ENCODE assay signal across 17 mouse cellular contexts in genomic region chr7:89311555-89311954, GRCm38 (mm10).
A peak's percentile ranks its signal among the peaks of the same experiment; 100 is the strongest.
DNase-seq lines count a peak whose midpoint lies in the region; ATAC-seq and TF ChIP-seq lines count a peak whose summit lies in the region.
"Had no signal": no experiment of that assay in that cellular context is flagged by ENCODE, and none has a peak within 500 bp of the region (broad histone marks: within the 10 kb centered on the region; RNA-seq: fewer than 3 reads in every experiment).

No protein-coding gene starts in this region.

- DNase-seq in kidney, adult 2 months: no peak
- no peak for DNase-seq in kidney, adult 18-20 months
- DNase-seq in midbrain, postnatal 0 days (ENCODE audit: low spot score): no peak
- DNase-seq in midbrain, embryonic 10.5 days (ENCODE audit: low spot score): no peak
- DNase-seq in MEL (ENCODE audit: low read depth, low spot score): peak; percentile 18
- DNase-seq in urinary bladder, postnatal 10 days (ENCODE audit: low spot score): no peak
- DNase-seq: cerebellum, postnatal 36 days; kidney, adult 11 months; kidney, postnatal 4 days; right cerebral cortex, postnatal 25 days had no signal

- H3K27ac ChIP-seq in kidney, adult 2 months (ENCODE audit: insufficient read depth, low read depth, low read length): no peak overlapping the region
- no peak overlapping the region for H3K27ac ChIP-seq in midbrain, postnatal 0 days (ENCODE audit: low read depth, low read length)
- H3K27ac ChIP-seq in midbrain, embryonic 10.5 days (replicated peaks): no peak overlapping the region
- no peak overlapping the region for H3K27ac ChIP-seq in MEL (ENCODE audit: control insufficient read depth, low read depth, low read length)
- H3K27ac ChIP-seq: embryonic facial prominence, embryonic 10.5 days; hindbrain, embryonic 12.5 days; limb, embryonic 12.5 days; lung, embryonic 15.5 days; neural tube, embryonic 12.5 days had no signal

- no peak for TF ChIP-seq EP300 in MEL (IDR thresholded peaks at IDR 0.05; ENCODE audit: low read depth in 1 of 2, low read length in 2 of 2)

- no peak overlapping the region for H3K4me3 ChIP-seq in kidney, adult 2 months (ENCODE audit: insufficient read depth, low read depth, low read length)
- no peak overlapping the region for H3K4me3 ChIP-seq in midbrain, postnatal 0 days (ENCODE audit: low read depth, low read length)
- no peak overlapping the region for H3K4me3 ChIP-seq in midbrain, embryonic 10.5 days
- no peak overlapping the region for H3K4me3 ChIP-seq in MEL (ENCODE audit: control insufficient read depth in 1 of 2, insufficient read depth in 1 of 2, low read depth in 2 of 2, low read length in 2 of 2)
- H3K4me3 ChIP-seq: embryonic facial prominence, embryonic 10.5 days; hindbrain, embryonic 12.5 days; limb, embryonic 12.5 days; lung, embryonic 15.5 days; megakaryocyte, embryonic 14.5 days; neural tube, embryonic 12.5 days had no signal

- no peak overlapping the region for H3K9ac ChIP-seq in midbrain, postnatal 0 days (replicated peaks; ENCODE audit: low read length, poor library complexity, severe bottlenecking)
- H3K9ac ChIP-seq in MEL (ENCODE audit: control insufficient read depth, low read depth, low read length, poor library complexity, severe bottlenecking): no peak overlapping the region
- H3K9ac ChIP-seq: hindbrain, embryonic 12.5 days; limb, embryonic 12.5 days; lung, embryonic 15.5 days; neural tube, embryonic 12.5 days had no signal

- peaks cover 7% of the 10 kb centered on the region for H3K4me1 ChIP-seq in kidney, adult 2 months (ENCODE audit: control insufficient read depth, insufficient read depth, low read length)
- H3K4me1 ChIP-seq in midbrain, postnatal 0 days (ENCODE audit: insufficient read depth, low read length): no peaks in the 10 kb centered on the region
- H3K4me1 ChIP-seq in midbrain, embryonic 10.5 days: no peaks in the 10 kb centered on the region
- H3K4me1 ChIP-seq in MEL (ENCODE audit: control insufficient read depth in 1 of 2, insufficient read depth in 2 of 2, low read length in 2 of 2): peaks cover 2 to 4% of the 10 kb centered on the region in 2 experiments; a peak in 2 of 4 replicates
- H3K4me1 ChIP-seq: hindbrain, embryonic 12.5 days; limb, embryonic 12.5 days; neural tube, embryonic 12.5 days had no signal

- ATAC-seq in midbrain, postnatal 0 days (ENCODE audit: low FRiP score): no peak
- no peak for ATAC-seq in erythroblast, adult 5-6 weeks (replicated peaks; ENCODE audit: low FRiP score, poor library complexity, severe bottlenecking)

- no peaks in the 10 kb centered on the region for H3K36me3 ChIP-seq in kidney, adult 2 months (ENCODE audit: control insufficient read depth, insufficient read depth, low read length)
- no peaks in the 10 kb centered on the region for H3K36me3 ChIP-seq in midbrain, postnatal 0 days (ENCODE audit: insufficient read depth, low read length)
- peaks cover 7% of the 10 kb centered on the region; the same call in 1 of the 2 replicates for H3K36me3 ChIP-seq in midbrain, embryonic 10.5 days
- no peaks in the 10 kb centered on the region; a peak in 1 of 4 replicates for H3K36me3 ChIP-seq in MEL (ENCODE audit: control insufficient read depth in 1 of 2, insufficient read depth in 2 of 2, low read length in 2 of 2)
- H3K36me3 ChIP-seq: neural tube, embryonic 12.5 days had no signal

- H3K79me2 ChIP-seq in MEL (ENCODE audit: control insufficient read depth, insufficient read depth, low read length, poor library complexity): no peaks in the 10 kb centered on the region

- WGBS in kidney, adult 2 months: 95% methylated on average over 1 of the region's 1 CpGs
- WGBS in midbrain, postnatal 0 days: 96% methylated on average over 1 of the region's 1 CpGs
- 91% methylated on average over 1 of the region's 1 CpGs for WGBS in midbrain, embryonic 10.5 days

- H3K27me3 ChIP-seq in kidney, adult 2 months (replicated peaks; ENCODE audit: control insufficient read depth, insufficient read depth, low read length): no peaks in the 10 kb centered on the region
- H3K27me3 ChIP-seq in midbrain, postnatal 0 days (ENCODE audit: insufficient read depth, low read length): no peaks in the 10 kb centered on the region
- no peaks in the 10 kb centered on the region for H3K27me3 ChIP-seq in midbrain, embryonic 10.5 days (ENCODE audit: low read depth, poor library complexity, severe bottlenecking)
- H3K27me3 ChIP-seq in MEL (ENCODE audit: control insufficient read depth in 1 of 2, insufficient read depth in 2 of 2, low read length in 2 of 2): no peaks in the 10 kb centered on the region
- H3K27me3 ChIP-seq: hindbrain, embryonic 12.5 days; limb, embryonic 12.5 days; lung, embryonic 15.5 days; megakaryocyte, embryonic 14.5 days; neural tube, embryonic 12.5 days had no signal

- H3K9me3 ChIP-seq in midbrain, postnatal 0 days (ENCODE audit: low read length): no peaks in the 10 kb centered on the region
- no peaks in the 10 kb centered on the region for H3K9me3 ChIP-seq in midbrain, embryonic 10.5 days (replicated peaks)
- no peaks in the 10 kb centered on the region for H3K9me3 ChIP-seq in MEL (replicated peaks; ENCODE audit: insufficient read depth, low read length)
- H3K9me3 ChIP-seq: lung, embryonic 15.5 days; neural tube, embryonic 12.5 days had no signal

- no peak for TF ChIP-seq POLR2A in kidney, adult 2 months (IDR thresholded peaks at IDR 0.05; ENCODE audit: low read depth, low read length)
- TF ChIP-seq POLR2A in MEL (IDR thresholded peaks at IDR 0.05; ENCODE audit: control insufficient read depth in 1 of 2, insufficient read depth in 1 of 2, low read depth in 1 of 2, low read length in 2 of 2, poor library complexity in 1 of 2): no peak

- peak; percentile 40 for TF ChIP-seq CTCF in kidney, adult 2 months (conservative IDR thresholded peaks at IDR 0.05; ENCODE audit: insufficient read depth, insufficient read length, low read depth, low read length)
- 0 out of 2 replicates have a peak, but pooled peaks have one; percentile 14 for TF ChIP-seq CTCF in midbrain, postnatal 0 days (IDR thresholded peaks at IDR 0.05)
- TF ChIP-seq CTCF in MEL (IDR thresholded peaks at IDR 0.05 in 2 of 3, conservative IDR thresholded peaks at IDR 0.05 in 1 of 3; ENCODE audit: control insufficient read depth in 1 of 3, insufficient read depth in 1 of 3, low read depth in 2 of 3, low read length in 3 of 3, poor library complexity in 1 of 3, severe bottlenecking in 1 of 3): peak; percentile 11 to 37 (median 27); a peak in 2 of 6 replicates

- no peak overlapping the region for H3K4me2 ChIP-seq in midbrain, postnatal 0 days (ENCODE audit: low read depth, low read length, poor library complexity, severe bottlenecking)
- H3K4me2 ChIP-seq: hindbrain, embryonic 12.5 days; limb, embryonic 12.5 days; lung, embryonic 15.5 days; neural tube, embryonic 12.5 days had no signal

- peak; percentile 12 for TF ChIP-seq RAD21 in MEL (IDR thresholded peaks at IDR 0.05; ENCODE audit: low read depth, low read length)

TF ChIP-seq in MEL, 35 proteins besides CTCF, POLR2A, EP300 and RAD21:
- TF ChIP-seq BHLHE40 (IDR thresholded peaks at IDR 0.05; ENCODE audit: borderline replicate concordance, low read depth, low read length) (no peak), E2F4 (IDR thresholded peaks at IDR 0.05; ENCODE audit: borderline replicate concordance, low read depth, low read length) (no peak), MAFK (IDR thresholded peaks at IDR 0.05; ENCODE audit: borderline replicate concordance, low read depth, low read length) (no peak), JUND (IDR thresholded peaks at IDR 0.05; ENCODE audit: low read depth, low read length) (no peak), MYC (IDR thresholded peaks at IDR 0.05; ENCODE audit: low read depth, low read length) (no peak), TCF12 (IDR thresholded peaks at IDR 0.05; ENCODE audit: low read depth, low read length) (no peak), SMC3 (IDR thresholded peaks at IDR 0.05; ENCODE audit: low read depth, low read length) (no peak), NELFE (IDR thresholded peaks at IDR 0.05; ENCODE audit: low read depth, low read length) (no peak), ETS1 (IDR thresholded peaks at IDR 0.05; ENCODE audit: low read depth, low read length) (no peak), RCOR1 (IDR thresholded peaks at IDR 0.05; ENCODE audit: low read depth, low read length) (no peak), HCFC1 (IDR thresholded peaks at IDR 0.05; ENCODE audit: low read depth, low read length) (no peak), MXI1 (IDR thresholded peaks at IDR 0.05; ENCODE audit: low read depth, low read length) (no peak), SIN3A (IDR thresholded peaks at IDR 0.05; ENCODE audit: low read length) (no peak)
